Mouse (Mus musculus) C2C12 (cell line): Measurements from ENCODE around the gene Olfr304.

ENCODE experiments used
- CTCF ChIP-seq: IDR thresholded peaks from one replicate; pipeline ENCODE4 v1.5.1; 2011; ENCODE audit not compliant: control insufficient read depth, insufficient read depth, insufficient read length
- MAX ChIP-seq: IDR thresholded peaks from one replicate; pipeline ENCODE4 v1.6.1; 2011; ENCODE audit warnings: mild to moderate bottlenecking, control low read depth
- USF1 ChIP-seq: IDR thresholded peaks from one replicate; pipeline ENCODE4 v1.6.1; 2011; ENCODE audit warnings: low read depth, mild to moderate bottlenecking, control low read depth, moderate library complexity

DNA sequence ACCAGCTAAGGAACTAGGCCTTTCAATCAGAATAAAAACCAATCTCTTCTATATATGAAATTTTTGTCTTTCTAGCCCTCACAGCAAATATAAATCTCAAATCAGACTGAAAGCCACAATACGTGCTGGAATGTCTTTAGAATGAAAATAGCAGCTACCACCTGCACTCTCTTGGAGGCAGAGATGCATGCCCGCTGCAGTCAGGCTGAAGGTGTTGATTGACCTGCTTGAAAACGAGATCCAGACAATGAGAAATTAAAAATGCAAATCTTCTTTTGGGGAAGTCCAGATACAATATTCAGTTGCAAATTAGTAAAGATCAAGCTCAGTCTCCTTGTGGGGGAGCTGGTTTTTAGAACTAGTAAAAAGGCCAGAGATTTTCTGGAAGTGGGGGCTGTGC is 42.2 kb downstream of the Olfr304 start:
- TF ChIP-seq CTCF = no peak
- no peak for TF ChIP-seq MAX
- TF ChIP-seq USF1 = no peak
